Mouse (Mus musculus) liver, embryonic 14.5 days (tissue): ENCODE measurements at regions not wholly inside any gene's neighbourhood (a gene's known extent, or its start where the extent isn't known, plus 50 kb on each side); places are given as distances from the start of the nearest gene placed in this dataset.

Experiments used
- CTCF ChIP-seq: IDR thresholded peaks from 2 replicates; pipeline ENCODE4 v1.5.1; 2016; ENCODE audit warnings: antibody characterized with exemption, low read depth, control low read depth
- EP300 ChIP-seq: IDR thresholded peaks from 2 replicates; pipeline ENCODE4 v1.6.1; 2016; ENCODE audit warnings: antibody characterized with exemption, low read depth

DNA sequence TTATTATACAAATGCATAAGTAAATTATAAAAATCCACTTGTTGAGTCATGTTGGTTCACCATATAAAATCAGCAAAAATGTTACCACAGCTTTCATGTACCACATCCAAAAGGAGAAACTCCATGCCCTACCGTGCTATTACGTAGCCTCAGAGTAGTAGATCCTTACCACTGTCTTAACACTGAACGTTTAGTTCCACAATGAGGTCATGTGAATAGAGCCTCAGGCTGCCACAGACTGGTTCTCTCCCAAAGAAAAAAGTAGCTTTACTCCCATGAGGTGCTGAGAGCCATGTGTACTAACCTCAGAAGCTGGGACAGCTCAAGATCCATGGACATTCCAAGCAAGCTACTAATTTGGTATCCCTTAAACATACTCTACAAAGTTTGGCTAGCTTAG is 235.4 kb upstream of the Ferd3l start:
- TF ChIP-seq CTCF = no peak
- TF ChIP-seq EP300 = no peak
